8 mouse cellular contexts compared by ENCODE assay signal in genomic region chr8:119778263-119778662, GRCm38 (mm10). TPM values are rescaled to one million over a fixed set of nuclear protein-coding genes. Genes with fewer than 3 reads are reported as not detected.
DNase-seq lines count a peak whose midpoint lies in the region; ATAC-seq and TF ChIP-seq lines count a peak whose summit lies in the region.

Tldc1 (minus strand) TSS chr8:119778416.

- peaks cover 16% of the 10 kb centered on the region; the same call in 1 of the 2 replicates for H3K4me1 ChIP-seq in hindbrain, postnatal 0 days (ENCODE audit: insufficient read depth, low read length)

- H3K27ac ChIP-seq in gastrocnemius, adult 2 months = peak within 1 kb of the TSS; percentile 91
- peak within 1 kb of the TSS; percentile 87 for H3K27ac ChIP-seq in hindbrain, postnatal 0 days
- H3K27ac ChIP-seq in left cerebral cortex, adult 2 months = peak within 1 kb of the TSS; percentile 94

- peak within 1 kb of the TSS; percentile 72 for H3K9ac ChIP-seq in hindbrain, postnatal 0 days (replicated peaks; ENCODE audit: low read length)

- no peak for TF ChIP-seq CTCF in gastrocnemius, adult 2 months (IDR thresholded peaks at IDR 0.05)
- no peak for TF ChIP-seq CTCF in hindbrain, postnatal 0 days (IDR thresholded peaks at IDR 0.05; ENCODE audit: low read depth)
- no peak for TF ChIP-seq CTCF in left cerebral cortex, adult 2 months (IDR thresholded peaks at IDR 0.05)

- peak; percentile 92 for ATAC-seq in common myeloid progenitor, adult 5-6 weeks (replicated peaks; ENCODE audit: low read depth, poor library complexity, severe bottlenecking)
- ATAC-seq in hindbrain, postnatal 0 days = peak; percentile 96
- peak; percentile 91 for ATAC-seq in megakaryocyte, adult 5-6 weeks (ENCODE audit: poor library complexity, severe bottlenecking)

- H3K27me3 ChIP-seq in hindbrain, postnatal 0 days (ENCODE audit: insufficient read depth, low read length) = no peaks in the 10 kb centered on the region

- under 1% methylated on average over 18 of the region's 18 CpGs for WGBS in hindbrain, postnatal 0 days

- no peaks in the 10 kb centered on the region for H3K9me3 ChIP-seq in hindbrain, postnatal 0 days (ENCODE audit: low read length)

- peak; percentile 98 for DNase-seq in ZHBTc4 (ENCODE audit: low read depth, low spot score)
- peak; percentile 100 for DNase-seq in gastrocnemius, adult 2 months
- peak; percentile 99 for DNase-seq in hindbrain, postnatal 0 days (ENCODE audit: low spot score)
- DNase-seq in left cerebral cortex, adult 2 months (ENCODE audit: extremely low spot score in 1 of 2, low spot score in 2 of 2) = peak; percentile 99
- peak; percentile 100 for DNase-seq in right cerebral cortex, adult 2 months (ENCODE audit: low spot score in 2 of 2)
- DNase-seq in urinary bladder, postnatal 14 days (ENCODE audit: low spot score) = peak; percentile 100

- H3K4me3 ChIP-seq in gastrocnemius, adult 2 months = peak within 1 kb of the TSS; percentile 74
- H3K4me3 ChIP-seq in hindbrain, postnatal 0 days (ENCODE audit: low read length) = peak within 1 kb of the TSS; percentile 62
- peak within 1 kb of the TSS; percentile 75 for H3K4me3 ChIP-seq in left cerebral cortex, adult 2 months

- H3K4me2 ChIP-seq in hindbrain, postnatal 0 days (ENCODE audit: low read depth, low read length) = peak within 1 kb of the TSS; percentile 92

- no peaks in the 10 kb centered on the region for H3K36me3 ChIP-seq in hindbrain, postnatal 0 days (ENCODE audit: insufficient read depth, low read length)

- intact Hi-C loops in gastrocnemius, adult 2 months (cut with DNase I) = no loop called here
- intact Hi-C loops in left cerebral cortex, adult 2 months (cut with DNase I) = loop anchor here (2.0 kb wide), 1 partner anchor 331 kb away; the partner anchor contains the start of gene Necab2

RNA-seq across cellular contexts. Expression of gene Tldc1, which starts in this region (rescaled TPM):
- total RNA-seq in common myeloid progenitor, adult 5-6 weeks (2017) = 3.6 and 12.1 TPM in 2 replicates
- 1 to 10 TPM; 3.0 to 3.3 TPM for total RNA-seq in gastrocnemius, adult 2 months (2021)
- total RNA-seq in hindbrain, postnatal 0 days (2014; rRNA removed) = 20.2 and 21.2 TPM in 2 replicates
- 7.4 and 8.4 TPM in 2 replicates for polyA plus RNA-seq in hindbrain, postnatal 0 days (2015; fragmentation: Nextera tagmentation; extraction: Ambion mirVana)
- 10 to 100 TPM; 13.6 to 13.7 TPM for total RNA-seq in left cerebral cortex, adult 2 months (2021)
- 2.2 and 2.6 TPM in 2 replicates for total RNA-seq in megakaryocyte, adult 5-6 weeks (2015)
- total RNA-seq in megakaryocyte, adult 5-6 weeks (2017) = 2.9 and 4.3 TPM in 2 replicates

Comparison
In these comparisons a context has a peak if more than half of its experiments do, and no peak if none do; other contexts are left out.
1. Peak in every context shown above with its lines: DNase-seq, ATAC-seq, H3K4me3 ChIP-seq and H3K27ac ChIP-seq.